Mouse (Mus musculus): ENCODE results near the gene Dmbt1.
"Not testable (repeated sequence)": the region's sequence is repeated elsewhere in the genome, so short reads cannot be mapped to it uniquely, and the experiment has no call there.

Dmbt1 gene

GRCm38 (mm10) chr7:131045258-131045835 lies 13.5 kb downstream of the Dmbt1 start:
- DNase-seq (ENCODE audit: inconsistent age in 2 of 2, low spot score in 1 of 2): peak in 1 of 2 experiments; percentile 40

DNA sequence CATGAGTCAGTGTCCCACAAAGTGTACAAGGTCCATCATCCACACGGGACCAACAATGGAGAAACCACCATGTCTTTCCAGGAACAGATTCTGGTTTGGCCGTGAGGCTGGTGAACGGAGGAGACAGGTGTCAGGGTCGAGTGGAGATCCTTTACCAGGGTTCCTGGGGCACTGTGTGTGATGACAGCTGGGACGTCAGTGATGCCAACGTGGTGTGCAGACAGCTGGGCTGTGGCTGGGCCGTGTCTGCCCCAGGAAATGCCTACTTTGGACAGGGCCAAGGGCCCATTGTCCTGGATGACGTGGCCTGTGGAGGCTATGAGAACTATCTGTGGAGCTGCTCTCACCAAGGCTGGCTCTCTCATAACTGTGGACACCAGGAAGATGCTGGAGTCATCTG lies 18.0 kb downstream of the Dmbt1 start:
- not testable (repeated sequence) for DNase-seq (ENCODE audit: inconsistent age in 2 of 2, low spot score in 1 of 2)

DNA sequence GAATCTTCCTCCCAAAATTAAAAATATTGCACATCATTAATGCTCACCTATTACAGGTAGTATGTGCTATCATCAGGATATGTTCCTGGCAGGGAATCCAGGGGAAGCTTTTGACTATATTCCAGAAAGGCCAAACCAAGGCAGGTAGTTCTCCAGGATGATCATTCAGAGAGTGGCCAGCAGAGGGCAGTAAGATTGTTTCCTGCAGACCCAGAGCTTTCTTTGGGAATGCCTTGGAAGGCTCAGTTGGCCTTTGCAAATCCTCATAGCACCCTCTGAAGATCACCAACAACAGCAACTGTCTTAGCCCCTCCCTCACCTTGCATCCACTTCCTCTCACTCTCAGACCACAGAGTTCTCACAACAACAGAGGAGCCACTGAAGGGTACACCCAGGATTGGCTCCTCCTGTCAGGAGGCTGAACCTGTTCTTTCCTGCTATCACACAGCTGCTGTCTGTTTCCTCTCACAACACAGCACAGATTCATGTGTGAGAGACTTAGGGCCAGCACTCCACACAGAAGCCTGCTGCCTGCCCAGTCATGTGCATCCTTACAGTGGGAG lies 23.0 kb downstream of the Dmbt1 start:
- DNase-seq (ENCODE audit: inconsistent age in 2 of 2, low spot score in 1 of 2): no peak

GRCm38 (mm10) chr7:131057918-131058317 lies 26.1 kb downstream of the Dmbt1 start:
- not testable (repeated sequence) for DNase-seq (ENCODE audit: inconsistent age in 2 of 2, low spot score in 1 of 2)

DNA sequence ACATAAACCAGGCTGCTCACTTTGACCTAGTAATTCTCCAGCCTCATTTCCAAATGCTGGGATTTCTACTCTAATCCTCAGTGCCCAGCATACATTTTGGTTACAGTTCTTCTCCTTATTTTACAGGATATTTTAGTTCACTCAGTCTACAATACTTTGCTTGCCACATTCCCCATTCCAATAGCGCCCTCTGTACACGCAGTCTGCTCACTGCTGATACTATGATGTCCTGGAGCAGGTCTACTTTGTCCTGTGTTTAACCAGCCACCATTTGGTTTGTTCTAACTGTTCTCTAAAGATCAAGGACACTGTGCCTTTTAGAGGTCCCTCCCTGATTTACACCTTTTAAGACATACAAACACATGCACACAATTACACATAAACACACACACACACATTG lies 28.0 kb downstream of the Dmbt1 start:
- DNase-seq (ENCODE audit: inconsistent age in 2 of 2, low spot score in 1 of 2): peak; percentile 24 to 60

DNA sequence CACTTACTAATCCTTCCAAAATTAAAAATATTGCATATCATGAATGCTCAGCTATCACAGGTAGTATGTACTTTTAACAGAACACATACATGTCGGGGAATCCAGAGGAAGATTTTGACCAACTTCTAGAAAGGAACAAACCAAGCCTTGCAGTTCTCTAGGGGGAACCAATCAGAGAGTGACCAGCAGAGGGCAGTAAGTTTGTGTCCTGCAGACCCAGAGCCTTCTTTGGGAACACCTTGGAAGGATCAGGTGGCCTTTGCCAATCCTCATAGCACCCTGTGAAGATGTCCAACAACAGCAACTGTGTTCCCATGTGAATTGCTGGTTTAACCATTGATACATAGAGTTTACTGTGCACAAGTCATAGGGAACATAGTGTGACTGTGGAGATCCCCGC lies 30.7 kb downstream of the Dmbt1 start:
- DNase-seq (ENCODE audit: inconsistent age in 2 of 2, low spot score in 1 of 2): peak; percentile 22 to 66

- peak; percentile 62 to 82 for DNase-seq (ENCODE audit: inconsistent age in 2 of 2, low spot score in 1 of 2)
Measured at GRCm38 (mm10) chr7:131068191-131068590, 36.3 kb downstream of the Dmbt1 start.

DNA sequence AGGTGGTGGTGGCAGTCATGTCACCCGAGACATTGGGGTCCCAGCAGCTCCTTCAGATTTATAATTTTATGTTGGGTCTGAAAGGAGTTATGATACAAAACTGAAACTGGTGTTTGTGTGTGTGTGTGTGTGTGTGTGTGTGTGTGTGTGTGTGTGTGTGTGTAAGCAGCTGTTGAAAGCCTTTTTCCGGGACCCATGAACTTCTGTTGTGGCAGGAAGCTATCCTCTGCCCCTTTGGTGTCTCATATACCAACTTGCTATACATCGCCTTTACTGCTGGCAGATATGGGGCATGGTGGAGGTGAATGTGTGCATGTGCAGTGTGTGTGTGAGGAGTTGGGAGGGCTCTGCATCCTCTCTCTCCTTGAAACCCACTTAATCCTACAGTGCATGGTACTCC lies 41.6 kb downstream of the Dmbt1 start:
- DNase-seq (ENCODE audit: inconsistent age in 2 of 2, low spot score in 1 of 2): not testable (repeated sequence)

DNA sequence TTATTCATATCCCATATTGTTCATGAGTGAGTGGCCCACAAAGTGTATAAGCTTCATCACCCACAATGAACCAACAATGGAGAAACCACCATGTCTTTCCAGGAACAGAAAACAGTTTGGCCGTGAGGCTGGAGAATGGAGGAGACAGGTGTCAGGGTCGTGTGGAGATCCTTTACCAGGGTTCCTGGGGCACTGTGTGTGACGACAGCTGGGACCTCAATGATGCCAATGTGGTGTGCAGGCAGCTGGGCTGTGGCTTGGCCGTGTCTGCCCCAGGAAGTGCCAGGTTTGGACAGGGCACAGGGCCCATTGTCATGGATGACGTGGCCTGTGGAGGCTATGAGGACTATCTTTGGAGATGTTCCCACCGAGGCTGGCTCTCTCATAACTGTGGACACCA lies 42.2 kb downstream of the Dmbt1 start:
- not testable (repeated sequence) for DNase-seq (ENCODE audit: inconsistent age in 2 of 2, low spot score in 1 of 2)

- DNase-seq (ENCODE audit: inconsistent age in 2 of 2, low spot score in 1 of 2): peak; percentile 67 to 85
Measured at GRCm38 (mm10) chr7:131075956-131076355, 44.1 kb downstream of the Dmbt1 start.

GRCm38 (mm10) chr7:131082403-131082802 lies 50.5 kb downstream of the Dmbt1 start:
- not testable (repeated sequence) for DNase-seq (ENCODE audit: inconsistent age in 2 of 2, low spot score in 1 of 2)

GRCm38 (mm10) chr7:131112486-131112885 lies 80.6 kb downstream of the Dmbt1 start:
- DNase-seq (ENCODE audit: inconsistent age in 2 of 2, low spot score in 1 of 2): peak; percentile 33 to 84

DNA sequence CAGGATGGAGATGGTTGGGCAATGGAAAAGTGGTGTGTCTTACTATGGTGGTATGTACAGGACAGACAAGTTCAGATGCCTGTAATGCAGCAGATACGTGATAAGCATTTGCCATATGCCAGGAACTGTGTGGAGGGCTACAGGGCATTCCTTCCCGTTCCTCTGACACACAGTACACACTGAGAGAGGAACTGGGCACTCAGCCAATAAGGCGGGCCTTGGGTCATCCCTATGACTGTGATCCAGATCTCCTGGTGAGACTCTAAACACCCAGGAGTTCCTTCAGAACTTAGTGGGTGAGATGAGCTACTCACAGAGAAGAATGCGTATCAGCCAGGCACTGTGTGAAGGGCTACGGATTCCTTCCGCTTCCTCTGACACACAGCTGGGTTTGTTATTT lies 81.8 kb downstream of the Dmbt1 start:
- DNase-seq (ENCODE audit: inconsistent age in 2 of 2, low spot score in 1 of 2): peak; percentile 7 to 24

DNA sequence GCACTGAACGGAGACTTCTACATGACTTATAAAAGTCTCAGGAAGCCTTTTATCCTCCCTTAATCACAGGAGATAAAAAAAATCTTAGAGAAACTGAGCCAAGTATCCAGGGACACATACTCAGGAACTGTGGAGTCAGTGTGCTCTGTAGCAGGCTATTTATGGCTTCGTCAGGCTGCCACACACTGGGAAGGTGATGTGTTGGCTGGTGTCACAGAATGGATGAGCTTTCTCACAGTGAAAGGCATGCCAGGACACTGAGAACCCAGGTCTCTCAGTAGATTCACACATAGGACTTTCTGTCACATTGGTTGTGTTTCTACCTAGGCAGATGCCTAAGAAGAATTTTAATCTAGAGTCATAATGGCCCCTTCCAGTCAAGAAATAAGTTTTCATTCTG lies 82.6 kb downstream of the Dmbt1 start:
- no peak for DNase-seq (ENCODE audit: inconsistent age in 2 of 2, low spot score in 1 of 2)

- DNase-seq (ENCODE audit: inconsistent age in 2 of 2, low spot score in 1 of 2): no peak
Measured at GRCm38 (mm10) chr7:131122210-131122807, 90.5 kb downstream of the Dmbt1 start.

GRCm38 (mm10) chr7:131130021-131130420 lies 98.2 kb downstream of the Dmbt1 start:
- DNase-seq (ENCODE audit: inconsistent age in 2 of 2, low spot score in 1 of 2): no peak

DNA sequence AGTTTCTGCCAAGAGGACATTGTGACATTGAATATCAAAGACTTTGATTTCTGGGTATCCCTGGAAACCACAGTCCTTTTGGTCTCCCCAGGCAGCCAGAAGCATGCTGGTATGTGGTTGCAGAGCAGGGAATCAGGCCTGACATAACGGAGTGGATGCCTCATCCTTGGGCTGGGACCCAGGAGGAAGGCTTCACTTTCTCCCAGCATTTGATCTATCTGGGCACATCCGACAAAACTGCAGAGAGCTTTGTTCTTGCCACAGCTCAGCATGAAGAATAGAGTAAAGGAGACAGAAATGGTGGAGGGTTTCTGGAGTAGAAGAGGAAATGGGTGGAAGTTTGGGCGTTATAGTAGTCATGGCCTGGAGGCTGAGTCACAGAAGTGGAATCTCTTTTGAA lies 101.3 kb downstream of the Dmbt1 start:
- no peak for DNase-seq (ENCODE audit: inconsistent age in 2 of 2, low spot score in 1 of 2)

DNA sequence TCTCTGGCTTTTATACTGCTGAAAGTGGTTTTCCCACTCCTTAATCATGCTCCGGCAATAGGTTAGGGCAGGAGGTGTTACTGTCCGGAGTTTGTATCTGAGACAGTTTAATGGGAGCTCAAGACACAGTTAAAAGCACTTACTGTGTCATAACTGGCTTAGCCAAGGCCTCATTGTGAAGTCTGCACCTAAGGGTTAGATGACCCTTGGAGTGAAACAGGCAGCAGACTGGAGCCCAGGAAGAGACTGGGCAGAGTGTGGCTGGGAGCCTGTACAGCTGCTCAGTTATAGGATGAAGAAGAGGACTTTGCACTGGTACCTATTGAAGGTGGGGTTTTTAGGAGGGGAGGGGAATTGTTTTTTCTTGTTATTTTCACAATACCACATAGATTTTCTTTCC lies 114.4 kb downstream of the Dmbt1 start, which contains the start of gene 4933402N03Rik:
TSS of gene 4933402N03Rik (minus strand) at position 101 of the 400 bp plus-strand sequence.
- DNase-seq (ENCODE audit: inconsistent age in 2 of 2, low spot score in 1 of 2): no peak

- DNase-seq (ENCODE audit: inconsistent age in 2 of 2, low spot score in 1 of 2): no peak
Measured at GRCm38 (mm10) chr7:131150179-131150578, 118.3 kb downstream of the Dmbt1 start.

- no peak for DNase-seq (ENCODE audit: inconsistent age in 2 of 2, low spot score in 1 of 2)
Measured at GRCm38 (mm10) chr7:131153044-131153443, 121.2 kb downstream of the Dmbt1 start.

GRCm38 (mm10) chr7:131162251-131162650 lies 130.4 kb downstream of the Dmbt1 start:
- DNase-seq (ENCODE audit: inconsistent age in 2 of 2, low spot score in 1 of 2): no peak

DNA sequence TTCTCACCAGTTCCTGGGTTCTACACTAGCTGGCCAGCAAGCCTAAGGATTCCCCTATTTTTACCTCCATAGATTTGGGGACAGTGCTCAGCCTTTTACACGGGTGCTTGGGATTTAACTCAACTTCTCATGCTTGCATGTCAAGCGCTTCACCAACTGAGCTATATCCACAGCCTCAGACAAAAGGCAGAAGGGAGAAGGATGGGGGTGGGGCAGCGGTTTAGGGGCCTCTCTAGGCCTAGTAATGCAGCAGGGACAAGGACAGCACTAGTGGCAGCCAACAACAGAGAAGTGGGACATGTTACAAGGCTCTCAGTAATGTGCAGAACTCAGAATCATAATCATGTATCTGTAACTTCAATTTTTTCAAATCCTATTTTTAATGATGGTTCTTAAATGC lies 135.9 kb downstream of the Dmbt1 start:
- no peak for DNase-seq (ENCODE audit: inconsistent age in 2 of 2, low spot score in 1 of 2)

DNA sequence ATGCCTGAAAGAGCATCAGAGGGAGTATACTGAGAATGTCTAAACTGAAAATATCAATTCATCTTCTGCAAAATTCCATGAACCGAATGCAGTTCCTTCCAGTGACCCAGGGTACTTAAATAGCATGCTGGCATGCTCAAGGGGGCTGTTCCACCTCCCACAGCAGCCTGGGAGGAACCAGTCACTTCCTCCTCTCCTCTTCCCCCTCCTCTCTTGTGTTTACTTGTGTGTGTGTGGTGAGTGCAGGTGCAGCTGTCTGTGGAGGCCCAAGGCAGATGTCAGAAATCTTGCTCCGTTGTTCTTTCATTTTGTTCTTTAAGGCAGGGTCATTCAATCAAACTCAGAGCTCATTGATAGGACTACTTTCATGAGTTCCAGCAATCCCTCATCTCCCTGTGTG lies 137.2 kb downstream of the Dmbt1 start:
- DNase-seq (ENCODE audit: inconsistent age in 2 of 2, low spot score in 1 of 2): no peak
